Mouse (Mus musculus) T-cell, adult 2 months (primary cell): ENCODE measurements around the gene Tgfb2.

ENCODE experiments used
- DNase-seq: peaks from one replicate; pipeline ENCODE4 v3.0.0; 2022; ENCODE audit warnings: low spot score

Tgfb2 gene

GRCm38 (mm10) chr1:186705915-186706248 is at the start of gene Tgfb2:
TSS of gene Tgfb2 (minus strand) at chr1:186705989.
- no peak for DNase-seq

GRCm38 (mm10) chr1:186749675-186750283 is 44.0 kb upstream of the Tgfb2 start:
- no peak for DNase-seq

- DNase-seq, result peak; percentile 85
Observed at GRCm38 (mm10) chr1:186748724-186749653, 43.2 kb upstream of the Tgfb2 start, which contains the start of gene Rrp15. TSS of gene Rrp15 (minus strand) at chr1:186749358.

- DNase-seq, result no peak
Observed at GRCm38 (mm10) chr1:186739828-186740227, 34.0 kb upstream of the Tgfb2 start.

- DNase-seq, result no peak
Observed at GRCm38 (mm10) chr1:186735537-186735936, 29.7 kb upstream of the Tgfb2 start.

- no peak for DNase-seq
Observed at GRCm38 (mm10) chr1:186733052-186733451, 27.3 kb upstream of the Tgfb2 start.

- DNase-seq, result no peak
Observed at GRCm38 (mm10) chr1:186728778-186729177, 23.0 kb upstream of the Tgfb2 start.

GRCm38 (mm10) chr1:186726117-186726516 is 20.3 kb upstream of the Tgfb2 start:
- no peak for DNase-seq

- DNase-seq, result no peak
Observed at GRCm38 (mm10) chr1:186722299-186722698, 16.5 kb upstream of the Tgfb2 start.

- DNase-seq, result peak; percentile 54
Observed at GRCm38 (mm10) chr1:186721846-186722245, 16.1 kb upstream of the Tgfb2 start.

GRCm38 (mm10) chr1:186721166-186721565 is 15.4 kb upstream of the Tgfb2 start:
- no peak for DNase-seq

- DNase-seq, result no peak
Observed at GRCm38 (mm10) chr1:186719708-186720107, 13.9 kb upstream of the Tgfb2 start.

- DNase-seq, result no peak
Observed at GRCm38 (mm10) chr1:186718881-186719280, 13.1 kb upstream of the Tgfb2 start.

GRCm38 (mm10) chr1:186714980-186715896 is 9.4 kb upstream of the Tgfb2 start:
- DNase-seq, result no peak

- DNase-seq, result no peak
Observed at GRCm38 (mm10) chr1:186714215-186714614, 8.4 kb upstream of the Tgfb2 start.

- no peak for DNase-seq
Observed at GRCm38 (mm10) chr1:186712802-186713471, 7.1 kb upstream of the Tgfb2 start.

GRCm38 (mm10) chr1:186705203-186705914 is 430 bp downstream of the Tgfb2 start:
- no peak for DNase-seq

- no peak for DNase-seq
Observed at GRCm38 (mm10) chr1:186703980-186704701, 1.6 kb downstream of the Tgfb2 start.

GRCm38 (mm10) chr1:186703256-186703979 is 2.4 kb downstream of the Tgfb2 start:
- DNase-seq, result no peak
